Mouse (Mus musculus) MEL (cell line): Measurements from ENCODE around the gene Slc29a2.

ENCODE experiments used
- CHD1 ChIP-seq: IDR thresholded peaks from 2 replicates; pipeline ENCODE4 v1.6.1; 2012; ENCODE audit warnings: low read depth, mild to moderate bottlenecking, inconsistent platforms, low read length, improper control_type of control experiment
- CTCF ChIP-seq, 3 experiments: IDR thresholded peaks in 2 of 3; conservative IDR thresholded peaks in 1 of 3; 2 replicates each; pipeline ENCODE4 v1.5.1; 2011 to 2012; ENCODE audit warnings: low read length in 3 of 3, low read depth in 2 of 3, mild to moderate bottlenecking in 2 of 3, improper control_type of control experiment in 1 of 3, inconsistent platforms in 1 of 3, mixed read lengths in 1 of 3, moderate library complexity in 1 of 3; ENCODE audit not compliant: control insufficient read depth in 1 of 3, insufficient read depth in 1 of 3, poor library complexity in 1 of 3, severe bottlenecking in 1 of 3
- E2F4 ChIP-seq: IDR thresholded peaks from 2 replicates; pipeline ENCODE4 v1.6.1; 2011; ENCODE audit warnings: low read depth, low read length, improper control_type of control experiment, borderline replicate concordance
- EP300 ChIP-seq, 2 experiments: IDR thresholded peaks; 2 replicates each; pipeline ENCODE4 v1.6.1; 2011; ENCODE audit warnings: improper control_type of control experiment in 2 of 2, low read length in 2 of 2, low read depth in 1 of 2, mild to moderate bottlenecking in 1 of 2
- KAT2A ChIP-seq: conservative IDR thresholded peaks from 2 replicates; pipeline ENCODE4 v1.6.1; 2012; ENCODE audit warnings: low read depth, low read length, improper control_type of control experiment, inconsistent platforms
- MAX ChIP-seq: IDR thresholded peaks from 2 replicates; pipeline ENCODE4 v1.6.1; 2011; ENCODE audit warnings: low read length, improper control_type of control experiment
- MEF2A ChIP-seq: IDR thresholded peaks from 2 replicates; pipeline ENCODE4 v1.6.1; 2014; ENCODE audit warnings: low read depth, mild to moderate bottlenecking, inconsistent platforms, low read length, improper control_type of control experiment; ENCODE audit not compliant: poor library complexity, insufficient replicate concordance, severe bottlenecking; ENCODE audit errors: extremely low read depth
- MXI1 ChIP-seq: IDR thresholded peaks from 2 replicates; pipeline ENCODE4 v1.6.1; 2011; ENCODE audit warnings: mild to moderate bottlenecking, low read depth, low read length, improper control_type of control experiment
- POLR2A ChIP-seq, 2 experiments: IDR thresholded peaks; 2 replicates each; pipeline ENCODE4 v1.6.1; 2011 to 2012; ENCODE audit warnings: low read length in 2 of 2, mild to moderate bottlenecking in 2 of 2, control low read depth in 1 of 2, improper control_type of control experiment in 1 of 2, low read depth in 1 of 2, moderate library complexity in 1 of 2; ENCODE audit not compliant: control insufficient read depth in 1 of 2, insufficient read depth in 1 of 2, poor library complexity in 1 of 2
- TAL1 ChIP-seq: IDR thresholded peaks from 2 replicates; pipeline ENCODE4 v1.6.1; 2012; ENCODE audit warnings: mild to moderate bottlenecking, inconsistent platforms, low read length, moderate library complexity, mixed read lengths
- TBP ChIP-seq: IDR thresholded peaks from 2 replicates; pipeline ENCODE4 v1.8.0; 2011; ENCODE audit warnings: low read depth, low read length, improper control_type of control experiment
- TCF12 ChIP-seq: IDR thresholded peaks from 2 replicates; pipeline ENCODE4 v1.6.1; 2014; ENCODE audit warnings: low read depth, mild to moderate bottlenecking, inconsistent platforms, low read length, improper control_type of control experiment, moderate library complexity
- ZMIZ1 ChIP-seq: IDR thresholded peaks from 2 replicates; pipeline ENCODE4 v1.6.1; 2012; ENCODE audit warnings: low read depth, mild to moderate bottlenecking, inconsistent platforms, low read length, improper control_type of control experiment, moderate library complexity

DNA sequence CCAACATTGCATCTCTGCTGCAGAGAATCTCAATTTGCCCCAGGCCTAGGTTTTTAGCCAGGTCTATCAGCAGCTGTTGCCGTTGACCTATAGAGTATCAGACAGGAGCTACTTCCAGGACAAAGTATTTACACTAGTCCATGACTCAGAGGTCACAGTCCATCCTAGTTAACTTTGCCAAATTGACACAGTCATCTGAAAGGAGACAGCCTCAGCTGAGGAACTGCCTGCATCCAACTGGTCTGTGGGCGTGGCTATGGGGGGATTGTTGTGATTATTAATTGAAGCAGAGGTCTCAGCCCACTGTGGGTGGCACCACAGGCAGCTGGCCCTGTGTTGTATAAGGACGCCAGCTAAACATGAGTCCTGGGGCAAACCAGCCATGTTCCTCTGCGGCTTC lies 18.7 kb upstream of the Slc29a2 start:
- TF ChIP-seq POLR2A (IDR thresholded peaks at IDR 0.05; ENCODE audit: control insufficient read depth in 1 of 2, insufficient read depth in 1 of 2, low read depth in 1 of 2, low read length in 2 of 2, poor library complexity in 1 of 2) (no peak), TBP (no peak), CTCF (IDR thresholded peaks at IDR 0.05 in 2 of 3, conservative IDR thresholded peaks at IDR 0.05 in 1 of 3; ENCODE audit: control insufficient read depth in 1 of 3, insufficient read depth in 1 of 3, low read depth in 2 of 3, low read length in 3 of 3, poor library complexity in 1 of 3, severe bottlenecking in 1 of 3) (no peak), E2F4 (no peak), MAX (no peak), EP300 (IDR thresholded peaks at IDR 0.05; ENCODE audit: low read depth in 1 of 2, low read length in 2 of 2) (no peak), ZMIZ1 (no peak), CHD1 (no peak), TAL1 (no peak), MXI1 (no peak), TCF12 (no peak), KAT2A (no peak), MEF2A (no peak)
